Mouse (Mus musculus) embryonic facial prominence, embryonic 11.5 days (tissue): ENCODE measurements around the gene Slc17a7. TPM values are rescaled to one million over a fixed set of nuclear protein-coding genes. Genes with fewer than 3 reads are reported as not detected.
"Not testable (repeated sequence)": the region's sequence is repeated elsewhere in the genome, so short reads cannot be mapped to it uniquely, and the experiment has no call there.

Experiments used
- ATAC-seq: fragments of 200-750 bp; cut with Nextera tagmentation; replicated peaks from 2 replicates; pipeline ENCODE4 v1.8.0; 2017; ENCODE audit warnings: low read depth; ENCODE audit not compliant: insufficient number of reproducible peaks, low FRiP score, low TSS enrichment
- DNase-seq: peaks from one replicate; pipeline ENCODE4 v3.0.0-alpha.2; 2015; ENCODE audit warnings: low spot score
- H3K27ac ChIP-seq: fragments of 300-500 bp; sonication (generic); replicated peaks from 2 replicates; pipeline ENCODE4 v1.5.1; 2014; ENCODE audit warnings: mild to moderate bottlenecking, low read depth, low read length, control low read depth
- H3K27me3 ChIP-seq: fragments of 300-500 bp; sonication (generic); 2 replicates; pipeline ENCODE4 v1.6.1; 2014; ENCODE audit warnings: mild to moderate bottlenecking, low read length, moderate library complexity, mixed read lengths; ENCODE audit not compliant: control insufficient read depth, insufficient read depth
- H3K36me3 ChIP-seq: fragments of 300-500 bp; sonication (generic); replicated peaks from 2 replicates; pipeline ENCODE4 v1.6.1; 2014; ENCODE audit warnings: low read depth, mild to moderate bottlenecking, low read length, moderate library complexity, mixed read lengths; ENCODE audit not compliant: control insufficient read depth, insufficient read depth
- H3K4me1 ChIP-seq: fragments of 300-500 bp; sonication (generic); 2 replicates; pipeline ENCODE4 v1.6.1; 2014; ENCODE audit warnings: low read length, mixed read lengths; ENCODE audit not compliant: control insufficient read depth, insufficient read depth
- H3K4me2 ChIP-seq: fragments of 300-500 bp; sonication (generic); 2 replicates; pipeline ENCODE4 v1.6.1; 2014; ENCODE audit warnings: low read depth, mild to moderate bottlenecking, control low read depth, low read length, moderate library complexity
- H3K4me3 ChIP-seq: fragments of 300-500 bp; sonication (generic); 2 replicates; pipeline ENCODE4 v1.5.1; 2014; ENCODE audit warnings: low read depth, low read length, control low read depth
- H3K9ac ChIP-seq: fragments of 300-500 bp; sonication (generic); replicated peaks from 2 replicates; pipeline ENCODE4 v1.6.1; 2014; ENCODE audit warnings: mild to moderate bottlenecking, control low read depth, low read length
- H3K9me3 ChIP-seq: fragments of 300-500 bp; sonication (generic); replicated peaks from 2 replicates; pipeline ENCODE4 v1.6.1; 2016; ENCODE audit warnings: mild to moderate bottlenecking, low read length, inconsistent platforms, mixed read lengths; ENCODE audit not compliant: control insufficient read depth
- WGBS: fragments of 180-500 bp; shearing (Covaris S2); extraction: QIAGEN DNeasy Blood & Tissue Kit; methylation state at CpG from one replicate; pipeline ENCODE4 v1.1.7; 2014; 5-methylcytosine and 5-hydroxymethylcytosine counted together
- polyA plus RNA-seq: library from polyadenylated mRNA; unstranded; fragments of >200 nt; fragmentation: Nextera tagmentation; extraction: Ambion mirVana; gene quantifications from 2 replicates; pipeline ENCODE4 v1.2.1, GENCODE M21; 2014

Slc17a7 gene
- polyA plus RNA-seq, 1 experiment from 2014 or later: 1.1 TPM

- Histone ChIP-seq H3K4me2 (no peak overlapping the region), H3K9me3 (no peaks in the 10 kb centered on the region), H3K4me1 (no peaks in the 10 kb centered on the region), H3K27ac (no peak overlapping the region), H3K36me3 (peaks cover 3% of the 10 kb centered on the region; the same call in 1 of the 2 replicates), H3K9ac (no peak overlapping the region), H3K27me3 (no peaks in the 10 kb centered on the region), H3K4me3 (no peak overlapping the region)
- DNase-seq (no peak), ATAC-seq (no peak)
- 94% methylated on average over 8 of the region's 8 CpGs for WGBS
Measured at GRCm38 (mm10) chr7:45145460-45145859, 18.3 kb upstream of the Slc17a7 start.

- H3K4me2 ChIP-seq: no peak overlapping the region
- ATAC-seq (no peak), DNase-seq (no peak)
- H3K4me3 ChIP-seq: no peak overlapping the region
- no peak overlapping the region for H3K27ac ChIP-seq
- no peaks in the 10 kb centered on the region for H3K9me3 ChIP-seq
- H3K4me1 ChIP-seq: peaks cover 6% of the 10 kb centered on the region; the same call in 1 of the 2 replicates
- no peak overlapping the region for H3K9ac ChIP-seq
- 94% methylated on average over 11 of the region's 11 CpGs for WGBS
- H3K27me3 ChIP-seq: no peaks in the 10 kb centered on the region
- 0 out of 2 replicates have a peak, but pooled peaks cover 3% of the 10 kb centered on the region for H3K36me3 ChIP-seq
Measured at GRCm38 (mm10) chr7:45147267-45147666, 16.5 kb upstream of the Slc17a7 start.

- Histone ChIP-seq H3K9me3 (no peaks in the 10 kb centered on the region), H3K27ac (no peak overlapping the region), H3K36me3 (0 out of 2 replicates have a peak, but pooled peaks cover 3% of the 10 kb centered on the region), H3K4me2 (no peak overlapping the region), H3K4me1 (peaks cover 6% of the 10 kb centered on the region; the same call in 1 of the 2 replicates), H3K9ac (no peak overlapping the region), H3K27me3 (no peaks in the 10 kb centered on the region), H3K4me3 (no peak overlapping the region)
- ATAC-seq (no peak), DNase-seq (no peak)
- WGBS: 96% methylated on average over 11 of the region's 11 CpGs
Measured at GRCm38 (mm10) chr7:45147899-45148298, 15.8 kb upstream of the Slc17a7 start.

GRCm38 (mm10) chr7:45148534-45149098 is 15.1 kb upstream of the Slc17a7 start:
- Histone ChIP-seq H3K4me2 (no peak overlapping the region), H3K27ac (no peak overlapping the region), H3K9me3 (no peaks in the 10 kb centered on the region), H3K9ac (no peak overlapping the region; the same call in 1 of the 2 replicates), H3K4me3 (no peak overlapping the region), H3K36me3 (0 out of 2 replicates have a peak, but pooled peaks cover 3% of the 10 kb centered on the region), H3K4me1 (peaks cover 6% of the 10 kb centered on the region), H3K27me3 (no peaks in the 10 kb centered on the region)
- ATAC-seq (no peak), DNase-seq (no peak)
- 64% methylated on average over 4 of the region's 4 CpGs for WGBS

- H3K9ac ChIP-seq: no peak overlapping the region
- H3K27ac ChIP-seq: no peak overlapping the region
- H3K9me3 ChIP-seq: no peaks in the 10 kb centered on the region
- ATAC-seq (no peak), DNase-seq (no peak)
- peaks cover 6% of the 10 kb centered on the region for H3K4me1 ChIP-seq
- H3K4me3 ChIP-seq: no peak overlapping the region
- 50% methylated on average over 6 of the region's 6 CpGs for WGBS
- H3K27me3 ChIP-seq: no peaks in the 10 kb centered on the region
- H3K36me3 ChIP-seq: 0 out of 2 replicates have a peak, but pooled peaks cover 3% of the 10 kb centered on the region
- H3K4me2 ChIP-seq: no peak overlapping the region
Measured at GRCm38 (mm10) chr7:45149545-45149944, 14.2 kb upstream of the Slc17a7 start.

- no peak for ATAC-seq
- 48% methylated on average over 4 of the region's 4 CpGs for WGBS
- peak overlapping the region; percentile 23 for H3K9ac ChIP-seq
Measured at GRCm38 (mm10) chr7:45150321-45150720, 13.4 kb upstream of the Slc17a7 start.

GRCm38 (mm10) chr7:45151303-45151702 is 12.4 kb upstream of the Slc17a7 start:
- Histone ChIP-seq H3K27me3 (no peaks in the 10 kb centered on the region), H3K36me3 (no peaks in the 10 kb centered on the region), H3K4me2 (no peak overlapping the region), H3K4me3 (no peak overlapping the region), H3K4me1 (peaks cover 6% of the 10 kb centered on the region), H3K27ac (no peak overlapping the region), H3K9ac (no peak overlapping the region), H3K9me3 (no peaks in the 10 kb centered on the region)
- DNase-seq: peak; percentile 40
- 41% methylated on average over 11 of the region's 11 CpGs for WGBS
- ATAC-seq: no peak

More at GRCm38 (mm10) chr7:45150321-45150720, 13.4 kb upstream of the Slc17a7 start:
- Histone ChIP-seq H3K4me2 (no peak overlapping the region), H3K27me3 (no peaks in the 10 kb centered on the region), H3K4me1 (peaks cover 6% of the 10 kb centered on the region), H3K4me3 (no peak overlapping the region), H3K36me3 (0 out of 2 replicates have a peak, but pooled peaks cover 2% of the 10 kb centered on the region), H3K27ac (no peak overlapping the region), H3K9me3 (no peaks in the 10 kb centered on the region)
- no peak for DNase-seq

- not testable (repeated sequence) for H3K27ac ChIP-seq, DNase-seq, H3K4me3 ChIP-seq, H3K9me3 ChIP-seq, H3K36me3 ChIP-seq, H3K27me3 ChIP-seq, H3K4me2 ChIP-seq, ATAC-seq, H3K9ac ChIP-seq, H3K4me1 ChIP-seq
- WGBS: 81% methylated on average over 2 of the region's 2 CpGs
Measured at GRCm38 (mm10) chr7:45153052-45153451, 10.7 kb upstream of the Slc17a7 start.
